Mouse (Mus musculus): ENCODE measurements at regions not wholly inside any gene's neighbourhood (a gene's known extent, or its start where the extent isn't known, plus 50 kb on each side); places are given as distances from the start of the nearest gene placed in this dataset.
A peak's percentile ranks its signal among the peaks of the same experiment; 100 is the strongest.

GRCm38 (mm10) chr15:61297447-61298208 lies 374.8 kb upstream of the A1bg start:
- DNase-seq (ENCODE audit: low spot score) = no peak

DNA sequence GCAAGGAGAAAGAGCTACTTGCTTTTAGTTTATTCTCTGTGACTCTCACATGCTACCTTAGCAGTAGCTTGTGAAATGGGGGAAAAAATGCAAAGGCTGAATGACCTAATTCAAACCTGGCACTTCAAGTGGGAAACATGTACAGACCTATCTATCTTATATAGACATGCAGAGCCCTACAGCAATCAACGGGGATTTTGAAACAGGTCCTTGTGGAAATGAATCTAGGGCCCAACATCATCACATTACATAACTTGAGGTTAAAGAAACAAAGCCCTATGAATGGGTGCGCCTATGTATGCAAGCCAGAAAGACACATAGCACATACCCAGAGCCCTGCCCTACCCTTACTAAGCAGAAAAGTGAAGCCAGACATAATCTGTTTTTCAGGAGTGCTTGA lies 371.8 kb upstream of the A1bg start:
- DNase-seq (ENCODE audit: low spot score) = no peak

- no peak for DNase-seq (ENCODE audit: low spot score)
Observed at GRCm38 (mm10) chr15:61294131-61294530, 371.3 kb upstream of the A1bg start.

- no peak for DNase-seq (ENCODE audit: low spot score)
Observed at GRCm38 (mm10) chr15:61268766-61269165, 346.0 kb upstream of the A1bg start.

DNA sequence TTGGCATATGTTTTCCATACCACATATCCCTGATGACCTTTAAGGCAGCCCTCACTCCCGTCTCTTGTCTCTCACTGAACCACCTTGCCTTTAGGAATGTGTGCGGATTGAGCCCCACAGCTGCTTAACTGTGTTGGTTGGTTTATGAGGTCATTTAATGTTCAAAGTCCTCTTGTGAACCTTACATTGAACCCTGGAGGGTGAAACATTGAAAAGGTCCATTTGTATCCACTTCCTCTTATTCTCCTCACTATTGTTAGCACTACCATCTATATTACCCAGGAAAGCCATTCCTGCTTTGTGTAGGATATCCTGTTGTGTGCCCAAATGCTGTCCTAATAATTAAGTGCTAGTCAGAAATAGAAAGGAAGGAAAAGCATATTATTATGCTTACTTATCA lies 336.2 kb upstream of the A1bg start:
- DNase-seq (ENCODE audit: low spot score) = no peak

DNA sequence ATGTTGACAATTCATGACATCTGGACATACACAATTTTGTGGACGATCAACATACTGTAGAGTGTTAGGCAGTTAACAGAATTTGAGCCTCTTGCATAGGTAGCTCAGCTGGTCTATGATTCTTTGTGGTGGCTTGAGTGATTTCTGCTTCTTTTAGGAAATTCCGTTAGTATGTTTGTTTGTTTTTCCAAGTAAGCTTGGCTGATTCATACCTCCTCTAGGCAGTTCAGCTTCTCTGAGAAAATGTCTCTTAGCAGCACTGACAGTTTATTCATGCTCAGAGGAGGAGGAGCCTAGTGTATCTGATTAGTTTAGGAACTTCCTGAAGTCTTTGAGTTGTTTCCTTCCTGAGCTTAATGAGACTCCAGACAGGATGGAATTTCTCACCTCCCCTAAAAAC lies 321.7 kb upstream of the A1bg start:
- DNase-seq (ENCODE audit: low spot score) = no peak

DNA sequence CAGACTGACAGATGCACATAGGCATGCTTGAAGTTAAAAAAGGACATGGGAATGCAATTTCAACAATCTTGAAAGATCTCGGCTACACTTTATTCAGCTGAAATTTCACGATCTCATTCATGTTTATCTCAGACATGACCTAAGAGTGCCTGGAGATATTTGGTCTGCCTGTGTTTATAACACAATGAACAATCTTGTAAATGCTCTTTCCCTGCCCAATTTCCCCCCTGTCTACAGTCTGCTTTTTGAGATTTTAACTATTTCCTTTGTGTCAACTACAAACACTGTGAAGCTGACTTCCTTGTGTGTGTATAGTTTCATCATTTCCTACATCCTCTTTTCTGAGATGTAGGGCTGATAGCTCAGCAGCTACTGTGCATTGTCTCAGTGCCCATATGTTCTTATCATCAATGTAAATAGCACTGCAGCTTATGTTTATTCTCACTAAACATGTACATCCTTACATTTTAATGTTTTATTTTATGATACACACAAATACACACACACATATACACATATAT lies 319.4 kb upstream of the A1bg start:
- DNase-seq (ENCODE audit: low spot score) = no peak

- DNase-seq (ENCODE audit: low spot score) = no peak
Observed at GRCm38 (mm10) chr15:61241741-61242140, 318.9 kb upstream of the A1bg start.

GRCm38 (mm10) chr15:61240344-61240743 lies 317.5 kb upstream of the A1bg start:
- no peak for DNase-seq (ENCODE audit: low spot score)

GRCm38 (mm10) chr15:61239414-61239813 lies 316.6 kb upstream of the A1bg start:
- DNase-seq (ENCODE audit: low spot score) = no peak

DNA sequence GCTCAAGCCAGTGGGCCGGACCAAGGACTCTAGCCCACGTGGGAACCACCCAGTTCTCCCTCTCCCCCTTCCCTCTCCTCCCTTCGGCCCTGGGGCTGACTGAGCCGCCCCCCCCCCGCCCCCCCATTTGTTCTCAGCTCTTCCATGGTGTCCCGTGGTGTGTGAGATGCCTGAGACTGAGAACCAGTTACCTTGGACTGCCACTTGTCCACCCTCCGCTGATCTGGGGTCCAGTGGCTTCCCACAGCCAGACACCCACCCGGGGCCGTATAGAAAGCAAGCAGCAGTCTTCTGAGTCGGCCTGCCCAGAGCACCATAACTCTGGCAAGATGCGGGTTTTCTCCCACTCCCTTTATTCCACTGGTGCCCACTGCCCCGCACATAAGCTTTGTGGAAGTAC lies 316.2 kb upstream of the A1bg start:
- DNase-seq (ENCODE audit: low spot score) = no peak

DNA sequence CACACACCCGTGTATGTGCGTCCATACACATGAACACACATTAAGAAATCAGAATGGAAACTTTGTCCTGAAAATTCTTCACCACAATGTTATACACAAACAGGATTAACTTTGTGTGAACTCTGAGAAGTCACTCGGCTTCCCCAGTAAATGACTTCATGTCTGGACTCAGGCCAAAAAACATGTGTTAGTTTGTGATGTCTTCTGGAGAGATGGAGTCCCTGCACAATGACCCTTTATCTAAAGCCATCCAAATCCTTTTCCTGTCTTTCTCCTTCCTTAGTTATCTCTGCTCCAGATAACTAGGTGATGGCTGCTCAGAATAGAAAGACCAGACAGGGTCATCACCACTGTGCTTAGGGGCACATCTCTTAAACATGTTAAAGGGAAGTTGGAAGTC lies 306.8 kb upstream of the A1bg start:
- DNase-seq (ENCODE audit: low spot score) = peak; percentile 7

DNA sequence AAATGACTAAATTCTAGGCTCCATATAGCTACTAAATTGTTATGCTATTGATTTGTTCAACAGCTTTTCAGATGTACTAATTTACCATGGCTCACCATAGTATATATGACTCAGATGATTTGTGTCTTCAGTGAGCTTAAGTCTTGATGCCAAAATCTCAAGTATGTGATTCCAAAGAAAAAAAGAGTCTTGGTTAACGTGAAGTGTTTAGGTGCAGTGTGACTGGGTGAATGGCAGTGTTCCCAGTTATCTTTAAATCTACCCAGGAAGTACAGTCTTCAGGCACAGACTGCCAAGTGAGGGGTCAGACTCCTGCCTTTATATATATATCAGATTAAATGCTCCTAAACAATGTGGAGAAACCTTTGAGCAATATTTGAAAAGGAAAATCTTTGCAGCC lies 300.1 kb upstream of the A1bg start:
- no peak for DNase-seq (ENCODE audit: low spot score)

- DNase-seq (ENCODE audit: low spot score) = no peak
Observed at GRCm38 (mm10) chr15:61210161-61210560, 287.3 kb upstream of the A1bg start.

DNA sequence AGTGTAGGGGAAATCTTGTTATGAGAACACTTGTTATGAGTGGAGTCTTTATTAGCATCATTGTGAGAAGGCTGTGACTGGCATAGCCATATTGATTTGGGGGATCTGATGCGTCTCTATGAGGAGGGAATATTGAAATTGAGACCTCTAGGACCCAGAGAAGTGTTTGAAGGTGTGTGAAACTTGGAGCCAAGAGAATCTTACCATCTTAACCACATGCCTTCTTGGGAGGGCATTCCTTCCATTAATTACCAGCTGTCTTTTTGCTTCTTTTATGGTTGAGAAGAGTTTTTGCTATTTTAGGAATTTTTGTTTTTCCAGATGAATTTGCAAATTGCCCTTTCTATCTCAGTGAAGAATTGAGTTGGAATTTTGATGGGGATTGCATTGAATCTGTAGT lies 267.2 kb upstream of the A1bg start:
- DNase-seq (ENCODE audit: low spot score) = no peak

GRCm38 (mm10) chr15:61189481-61189880 lies 266.7 kb upstream of the A1bg start:
- DNase-seq (ENCODE audit: low spot score) = peak; percentile 6

DNA sequence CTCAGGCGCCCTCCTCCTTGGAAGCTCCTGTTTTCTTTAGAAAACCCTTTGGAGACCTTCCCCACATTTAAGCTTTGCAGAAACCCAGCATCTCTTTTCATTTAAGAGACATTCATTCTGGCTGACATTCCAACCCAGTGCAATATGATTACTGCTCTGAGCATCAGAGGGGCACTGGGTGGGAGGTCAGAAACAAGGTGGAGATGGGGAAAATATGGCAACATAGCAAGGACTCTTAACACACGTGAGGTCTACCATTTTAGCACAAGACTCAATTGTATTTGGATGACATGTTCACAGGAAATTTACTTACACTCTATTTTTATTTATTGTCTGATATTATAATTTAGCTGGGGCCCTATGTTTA lies 261.8 kb upstream of the A1bg start:
- no peak for DNase-seq (ENCODE audit: low spot score)

- no peak for DNase-seq (ENCODE audit: low spot score)
Observed at GRCm38 (mm10) chr15:61183751-61184596, 261.2 kb upstream of the A1bg start.

DNA sequence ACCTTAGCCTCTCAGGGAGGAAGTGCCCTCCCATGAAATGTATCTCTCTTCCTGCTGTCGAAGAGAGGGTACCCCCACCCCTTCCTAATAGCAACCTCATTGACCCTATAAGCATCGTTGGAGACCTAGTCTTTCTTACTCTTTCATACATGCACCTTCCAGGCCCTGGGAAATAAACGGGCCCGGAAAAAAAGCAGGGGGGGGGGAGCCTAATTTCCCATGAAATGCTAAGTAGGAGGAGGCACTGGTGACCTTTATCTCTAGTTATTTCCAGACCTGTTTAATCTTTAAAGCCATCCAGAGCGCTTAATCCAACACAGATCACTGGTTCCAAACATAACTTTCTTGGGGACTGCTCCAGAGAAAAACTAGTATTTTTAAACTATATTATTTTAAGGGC lies 260.5 kb upstream of the A1bg start:
- no peak for DNase-seq (ENCODE audit: low spot score)

DNA sequence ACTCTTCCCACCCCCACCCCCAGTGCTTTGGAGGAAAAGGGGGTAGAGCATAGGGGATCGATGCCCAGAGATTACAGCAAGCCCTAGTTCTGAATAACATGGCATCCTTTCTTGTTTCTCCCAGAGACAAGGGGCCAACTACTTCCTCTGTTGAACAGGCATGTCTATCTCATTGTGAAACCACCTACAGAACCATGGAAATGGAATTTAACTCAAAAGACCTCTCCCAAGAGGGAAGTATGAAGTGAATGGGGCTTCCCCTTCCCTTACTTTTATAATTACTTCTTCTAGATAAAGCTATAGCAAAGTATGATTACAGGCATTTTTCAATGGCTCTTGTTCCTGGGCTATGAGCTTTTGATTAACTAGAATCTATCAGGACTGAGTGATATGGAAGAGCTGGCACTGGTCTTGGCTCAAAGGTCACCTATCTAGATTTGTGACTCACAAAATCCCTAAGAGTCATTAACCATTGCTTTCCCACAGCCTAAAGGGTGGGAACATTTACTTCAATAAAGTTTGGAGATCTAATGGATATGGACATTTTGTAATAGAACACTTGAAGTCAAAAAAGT lies 246.1 kb upstream of the A1bg start:
- no peak for DNase-seq (ENCODE audit: low spot score)

- no peak for DNase-seq (ENCODE audit: low spot score)
Observed at GRCm38 (mm10) chr15:61165050-61165449, 242.2 kb upstream of the A1bg start.

GRCm38 (mm10) chr15:61161397-61161796 lies 238.6 kb upstream of the A1bg start:
- peak; percentile 24 for DNase-seq (ENCODE audit: low spot score)

DNA sequence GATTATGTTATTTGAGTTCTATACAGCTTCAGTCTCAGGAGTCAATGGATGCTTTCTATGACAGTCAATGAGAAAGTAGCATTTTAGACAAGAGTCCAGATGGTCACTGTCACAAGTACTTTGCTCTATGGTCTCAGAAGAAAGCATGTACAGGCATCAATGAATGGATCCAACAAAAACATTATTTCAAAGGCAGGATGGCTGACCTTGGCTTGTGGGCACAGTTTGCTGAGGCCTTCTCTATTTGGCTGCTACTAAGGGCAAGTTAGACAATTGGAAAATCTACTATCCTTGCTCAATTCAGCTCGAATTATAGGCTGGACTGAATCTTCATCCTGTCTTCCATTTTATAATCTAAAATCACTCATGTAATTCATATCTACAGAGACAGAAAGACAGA lies 237.9 kb upstream of the A1bg start:
- DNase-seq (ENCODE audit: low spot score) = no peak

Measured in heart, adult 8-10 months (tissue).